Mouse (Mus musculus) limb, embryonic 12.5 days (tissue): ENCODE data around the gene Usp32. TPM values are rescaled to one million over a fixed set of nuclear protein-coding genes. Genes with fewer than 3 reads are reported as not detected.

Experiments
- ATAC-seq: fragments of 200-750 bp; cut with Nextera tagmentation; 2 replicates; pipeline ENCODE4 v1.8.0; 2017; ENCODE audit warnings: low read depth, moderate TSS enrichment; ENCODE audit not compliant: insufficient number of reproducible peaks, insufficient read depth, low FRiP score, low TSS enrichment
- H3K27ac ChIP-seq: fragments of 300-500 bp; sonication (generic); 2 replicates; pipeline ENCODE4 v1.5.1; 2016; ENCODE audit warnings: mild to moderate bottlenecking, moderate library complexity
- H3K27me3 ChIP-seq: fragments of 300-500 bp; sonication (generic); 2 replicates; pipeline ENCODE4 v1.6.1; 2016; ENCODE audit warnings: mild to moderate bottlenecking, moderate library complexity
- H3K36me3 ChIP-seq: fragments of 300-500 bp; sonication (generic); 2 replicates; pipeline ENCODE4 v1.6.1; 2016; ENCODE audit warnings: mild to moderate bottlenecking, moderate library complexity
- H3K4me1 ChIP-seq: fragments of 300-500 bp; sonication (generic); replicated peaks from 2 replicates; pipeline ENCODE4 v1.6.1; 2016
- H3K4me2 ChIP-seq: fragments of 300-500 bp; sonication (generic); 2 replicates; pipeline ENCODE4 v1.6.1; 2016; ENCODE audit warnings: mild to moderate bottlenecking, moderate library complexity
- H3K4me3 ChIP-seq: fragments of 300-500 bp; sonication (generic); replicated peaks from 2 replicates; pipeline ENCODE4 v1.5.1; 2016; ENCODE audit warnings: mild to moderate bottlenecking
- H3K9ac ChIP-seq: fragments of 300-500 bp; sonication (generic); replicated peaks from 2 replicates; pipeline ENCODE4 v1.6.1; 2016; ENCODE audit warnings: mild to moderate bottlenecking, moderate library complexity
- H3K9me3 ChIP-seq: fragments of 300-500 bp; sonication (generic); 2 replicates; pipeline ENCODE4 v1.6.1; 2016; ENCODE audit warnings: mild to moderate bottlenecking, moderate library complexity
- WGBS: fragments of 180-500 bp; shearing (Covaris S2); methylation state at CpG from one replicate; pipeline ENCODE4 v1.1.7; 2016; 5-methylcytosine and 5-hydroxymethylcytosine counted together
- polyA plus RNA-seq: library from polyadenylated mRNA; unstranded; fragments of >200 nt; fragmentation: Nextera tagmentation; extraction: Ambion mirVana; gene quantifications from 2 replicates; pipeline ENCODE4 v1.2.1, GENCODE M21; 2016

Usp32 gene
- polyA plus RNA-seq: 5.0 and 5.2 TPM in 2 replicates

DNA sequence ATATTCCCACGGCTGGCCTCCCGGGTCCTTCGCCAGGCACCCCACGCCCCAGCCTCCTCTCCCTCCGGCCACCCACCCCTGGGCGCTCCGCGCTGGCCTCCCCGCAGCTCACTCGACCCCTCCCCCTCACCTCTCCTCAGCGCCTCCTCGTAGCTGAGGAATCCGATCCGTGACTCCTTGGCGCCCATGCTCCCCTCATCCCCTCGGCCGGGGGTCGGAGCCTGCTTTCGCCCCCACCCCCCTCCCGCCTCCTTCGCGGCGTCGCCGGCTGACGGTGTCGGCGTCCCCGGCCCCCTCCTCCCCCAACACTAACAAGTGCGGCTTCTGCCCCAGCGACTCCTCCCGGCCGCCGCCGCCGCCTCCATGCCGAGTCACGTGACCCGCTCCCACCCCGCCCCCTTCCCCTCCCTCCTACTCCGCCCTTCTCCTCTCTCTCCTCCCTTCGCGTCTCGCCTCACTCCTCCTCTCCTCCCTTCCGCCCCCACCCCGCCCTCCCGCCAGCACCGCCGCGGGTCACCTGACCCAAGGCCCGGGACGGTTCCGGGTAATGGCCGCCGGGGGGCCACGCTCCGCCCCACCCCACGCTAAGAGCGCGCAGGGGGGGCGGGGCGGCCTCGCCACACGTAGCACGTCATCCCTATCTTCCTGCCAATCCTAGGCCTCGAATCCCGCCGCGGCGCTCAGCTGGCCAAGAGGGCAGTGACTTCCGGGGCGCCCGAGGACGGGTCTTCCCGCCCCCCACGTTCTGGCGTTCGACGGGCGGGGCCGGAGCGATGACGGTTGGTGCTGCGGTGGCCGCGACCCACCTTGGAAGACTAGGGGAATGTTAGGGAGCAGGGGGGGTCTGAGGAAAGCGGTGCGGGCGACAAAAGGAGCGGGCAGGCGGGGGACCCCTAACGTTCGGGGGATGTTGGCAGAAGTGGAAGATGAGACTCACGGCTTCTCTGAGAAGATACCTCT, at the start of gene Usp32:
Gene Usp32, minus strand, starts transcription at position 581 of the 960 bp plus-strand sequence.
- Histone ChIP-seq H3K27ac (peak within 1 kb of the TSS; percentile 83), H3K4me1 (peaks cover 6% of the 10 kb centered on the region; the same call in 1 of the 2 replicates), H3K9ac (peak within 1 kb of the TSS; percentile 87), H3K4me3 (peak within 1 kb of the TSS; percentile 81), H3K36me3 (no peaks in the 10 kb centered on the region), H3K4me2 (peak within 1 kb of the TSS; percentile 78), H3K9me3 (no peaks in the 10 kb centered on the region), H3K27me3 (no peaks in the 10 kb centered on the region)
- peak; percentile 95 for ATAC-seq
- 1% methylated on average over 88 of the region's 94 CpGs for WGBS

DNA sequence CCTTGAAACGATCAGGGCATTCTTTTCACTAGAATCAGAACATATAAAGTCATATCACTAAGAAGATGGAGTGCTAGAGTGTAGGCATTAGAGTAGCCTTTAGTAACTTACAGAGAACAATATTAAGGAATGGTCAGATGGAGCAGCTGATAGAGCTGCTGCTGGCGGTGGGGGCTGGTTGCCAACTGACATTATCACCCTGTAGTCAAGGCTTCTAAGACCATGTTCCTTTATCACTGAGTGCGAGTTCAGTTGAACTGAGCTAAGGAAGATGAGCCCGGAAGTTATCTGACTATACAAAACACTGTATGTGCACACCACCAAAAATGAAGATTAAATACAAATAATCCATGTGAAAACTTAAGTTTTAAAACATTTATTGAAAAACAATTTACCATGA, 49.1 kb upstream of the Usp32 start:
- Histone ChIP-seq H3K4me1 (no peaks in the 10 kb centered on the region), H3K9ac (no peak overlapping the region), H3K9me3 (no peaks in the 10 kb centered on the region), H3K36me3 (peaks cover 55% of the 10 kb centered on the region), H3K27ac (no peak overlapping the region), H3K4me3 (no peak overlapping the region), H3K27me3 (no peaks in the 10 kb centered on the region), H3K4me2 (no peak overlapping the region)
- 95% methylated on average over 4 of the region's 4 CpGs for WGBS
- no peak for ATAC-seq

DNA sequence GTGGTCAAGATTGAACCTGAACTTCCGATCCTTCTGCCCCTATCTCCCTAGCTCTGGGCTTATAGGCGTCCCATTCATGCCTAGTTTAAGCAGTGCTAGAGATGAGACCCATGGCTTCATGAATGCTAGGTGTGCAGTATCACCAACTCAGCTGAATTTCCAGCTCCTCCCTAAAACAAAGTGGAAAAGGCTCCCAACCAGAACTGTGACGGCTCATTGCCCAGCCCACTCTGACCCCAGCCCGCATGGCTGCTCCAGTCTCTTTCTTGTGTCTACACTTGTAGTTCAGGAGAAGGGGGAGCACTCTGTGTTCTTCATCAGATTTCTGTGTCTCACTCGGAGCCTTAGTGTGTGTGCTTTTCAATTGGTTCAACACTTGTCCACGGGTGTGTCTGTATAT, 44.9 kb upstream of the Usp32 start:
- no peak overlapping the region for H3K9ac ChIP-seq
- H3K4me3 ChIP-seq: no peak overlapping the region
- no peak overlapping the region for H3K27ac ChIP-seq
- 95% methylated on average over 6 of the region's 6 CpGs for WGBS
- peaks cover 17% of the 10 kb centered on the region for H3K36me3 ChIP-seq
- 0 out of 2 replicates have a peak, but pooled peaks cover 3% of the 10 kb centered on the region for H3K4me1 ChIP-seq
- no peak overlapping the region for H3K4me2 ChIP-seq
- H3K27me3 ChIP-seq: no peaks in the 10 kb centered on the region
- ATAC-seq: no peak
- no peaks in the 10 kb centered on the region for H3K9me3 ChIP-seq

DNA sequence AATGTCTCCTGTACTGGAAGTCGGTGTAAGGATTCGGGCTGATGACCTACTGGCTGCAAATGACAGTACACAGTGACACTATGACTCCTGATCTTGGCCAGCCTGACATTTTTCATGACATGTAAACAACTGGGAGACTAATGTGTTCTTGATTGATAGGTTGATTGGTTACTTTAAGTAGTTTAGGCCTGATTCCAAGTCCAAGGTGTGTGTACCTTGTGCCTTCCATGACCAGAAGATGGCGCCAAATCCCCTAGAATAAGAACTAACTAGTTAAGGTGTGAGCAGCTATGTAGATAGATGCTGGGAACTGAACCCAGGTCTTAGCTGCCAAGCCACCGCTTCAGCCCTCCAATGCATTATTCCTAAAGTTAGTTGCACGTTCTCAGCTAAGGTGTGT, 44.1 kb upstream of the Usp32 start:
- Histone ChIP-seq H3K9ac (no peak overlapping the region), H3K4me1 (0 out of 2 replicates have a peak, but pooled peaks cover 3% of the 10 kb centered on the region), H3K27ac (no peak overlapping the region), H3K9me3 (no peaks in the 10 kb centered on the region), H3K36me3 (peaks cover 10% of the 10 kb centered on the region), H3K4me2 (no peak overlapping the region), H3K4me3 (no peak overlapping the region), H3K27me3 (no peaks in the 10 kb centered on the region)
- ATAC-seq: no peak
- WGBS: 72% methylated on average over 5 of the region's 5 CpGs

DNA sequence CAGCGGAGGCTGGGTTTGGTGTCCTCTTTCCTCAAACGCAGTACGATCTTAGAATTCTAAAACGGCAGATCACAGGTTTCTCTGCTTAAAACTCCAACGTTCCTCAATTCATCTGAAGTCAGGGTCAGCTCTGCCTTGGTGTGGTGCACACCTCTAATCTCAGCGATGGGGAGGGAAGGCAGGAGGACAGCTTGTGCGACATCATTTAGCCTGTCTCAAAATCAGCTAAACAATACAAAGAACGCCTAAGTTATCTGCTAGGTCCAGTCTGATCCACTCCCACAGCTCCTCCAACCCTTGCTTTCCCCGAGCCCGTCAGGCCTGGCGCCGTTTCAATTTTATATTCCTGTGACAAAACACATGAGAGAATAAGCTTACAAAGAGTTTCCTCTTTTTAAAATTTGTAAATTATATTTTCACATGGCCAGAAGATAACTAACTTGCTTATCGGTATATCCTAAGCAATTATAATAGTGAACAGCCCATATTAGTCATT, 43.4 kb upstream of the Usp32 start:
- ATAC-seq: no peak; the same call in 1 of the 2 replicates
- Histone ChIP-seq H3K9me3 (no peaks in the 10 kb centered on the region), H3K4me2 (peak overlapping the region; percentile 62), H3K27ac (peak overlapping the region; percentile 66; the same call in 1 of the 2 replicates), H3K4me3 (peak overlapping the region; percentile 37), H3K4me1 (0 out of 2 replicates have a peak, but pooled peaks cover 3% of the 10 kb centered on the region), H3K27me3 (no peaks in the 10 kb centered on the region), H3K36me3 (peaks cover 2% of the 10 kb centered on the region), H3K9ac (peak overlapping the region; percentile 59)
- WGBS: 30% methylated on average over 13 of the region's 13 CpGs

DNA sequence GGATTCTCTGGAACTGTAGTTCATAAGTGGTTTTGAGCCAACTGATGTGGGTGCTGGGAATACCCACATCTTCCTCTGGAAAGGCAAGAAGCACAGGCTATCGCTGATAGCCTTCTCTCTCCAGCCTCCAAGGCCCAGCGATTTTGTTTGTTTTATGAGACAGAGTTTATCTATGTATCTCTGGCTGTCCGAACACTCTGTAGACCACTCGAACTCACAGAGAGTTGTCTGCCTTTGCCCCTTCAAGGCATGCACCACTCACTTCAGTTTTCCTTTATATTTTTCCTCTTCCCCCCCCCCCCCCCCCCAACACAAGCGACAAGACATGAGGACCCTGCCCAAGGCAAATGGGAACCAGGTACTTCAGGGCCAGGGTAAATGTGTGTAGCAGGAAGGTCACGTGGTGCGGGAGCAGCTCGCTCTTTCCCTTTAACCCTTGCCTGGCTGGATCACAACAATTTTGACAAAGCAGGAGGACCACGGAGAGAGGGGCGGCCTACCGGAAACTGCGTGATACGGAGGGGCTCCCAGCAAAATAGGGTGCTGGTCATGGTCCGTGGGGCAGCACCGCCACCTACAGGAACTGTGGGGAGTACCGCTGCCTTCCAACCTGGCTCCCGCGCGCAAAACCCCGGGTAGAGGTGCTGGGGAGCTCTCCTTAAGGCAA, 42.8 kb upstream of the Usp32 start:
- Histone ChIP-seq H3K4me2 (peak overlapping the region; percentile 62), H3K27ac (peak overlapping the region; percentile 66), H3K9ac (peak overlapping the region; percentile 59), H3K4me3 (peak overlapping the region; percentile 37), H3K4me1 (0 out of 2 replicates have a peak, but pooled peaks cover 3% of the 10 kb centered on the region), H3K36me3 (no peaks in the 10 kb centered on the region), H3K27me3 (no peaks in the 10 kb centered on the region), H3K9me3 (no peaks in the 10 kb centered on the region)
- WGBS: 6% methylated on average over 20 of the region's 20 CpGs
- peak; percentile 86 for ATAC-seq

DNA sequence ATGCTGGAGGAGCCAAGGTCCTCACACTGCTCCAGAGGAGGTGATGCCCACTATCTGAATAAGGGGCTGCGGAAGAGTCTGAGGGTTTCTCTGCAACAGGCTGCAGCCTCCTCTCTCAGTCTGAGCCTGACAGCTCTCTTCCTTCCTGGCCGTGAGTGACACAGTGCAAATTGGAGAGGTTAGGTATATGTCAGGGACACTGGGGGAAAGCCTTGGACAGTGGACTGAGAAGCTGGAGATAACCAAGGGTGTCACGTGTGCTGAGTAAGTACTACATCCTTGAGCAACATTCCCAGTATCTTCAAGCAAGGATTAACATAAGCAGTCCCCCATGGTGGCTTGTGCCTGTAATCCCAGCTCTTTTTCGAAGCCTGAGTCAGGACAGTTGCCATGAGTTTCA, 38.5 kb upstream of the Usp32 start:
- no peak for ATAC-seq
- WGBS: 78% methylated on average over 4 of the region's 4 CpGs
- no peak overlapping the region for H3K9ac ChIP-seq

DNA sequence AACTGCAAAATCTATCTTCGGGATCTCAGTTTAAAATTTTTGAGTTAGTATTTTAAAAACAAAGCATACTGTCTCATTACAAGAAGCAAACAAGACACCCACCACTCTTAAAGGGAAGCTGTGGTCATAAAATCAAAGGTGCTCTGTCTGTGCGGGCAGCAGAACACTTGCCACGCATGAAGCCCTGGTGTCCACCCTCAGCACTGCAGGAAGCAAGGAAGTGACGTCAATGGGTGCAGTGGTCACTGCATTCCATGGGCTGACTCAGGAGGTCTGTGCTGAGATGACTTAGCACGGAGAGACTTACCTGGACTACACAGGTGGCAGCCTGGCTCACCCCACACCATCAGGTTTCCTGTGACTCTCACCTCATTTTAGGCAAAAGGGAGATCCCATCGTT, 37.8 kb upstream of the Usp32 start:
- Histone ChIP-seq H3K9ac (no peak overlapping the region), H3K27me3 (no peaks in the 10 kb centered on the region), H3K9me3 (no peaks in the 10 kb centered on the region), H3K36me3 (no peaks in the 10 kb centered on the region), H3K4me1 (0 out of 2 replicates have a peak, but pooled peaks cover 3% of the 10 kb centered on the region), H3K4me3 (no peak overlapping the region), H3K27ac (no peak overlapping the region), H3K4me2 (no peak overlapping the region)
- no peak for ATAC-seq
- WGBS: 78% methylated on average over 6 of the region's 6 CpGs

More for the DNA sequence above, 38.5 kb upstream of the Usp32 start:
- Histone ChIP-seq H3K27ac (no peak overlapping the region), H3K36me3 (no peaks in the 10 kb centered on the region), H3K4me3 (no peak overlapping the region), H3K4me2 (no peak overlapping the region), H3K4me1 (0 out of 2 replicates have a peak, but pooled peaks cover 3% of the 10 kb centered on the region), H3K9me3 (no peaks in the 10 kb centered on the region), H3K27me3 (no peaks in the 10 kb centered on the region)

DNA sequence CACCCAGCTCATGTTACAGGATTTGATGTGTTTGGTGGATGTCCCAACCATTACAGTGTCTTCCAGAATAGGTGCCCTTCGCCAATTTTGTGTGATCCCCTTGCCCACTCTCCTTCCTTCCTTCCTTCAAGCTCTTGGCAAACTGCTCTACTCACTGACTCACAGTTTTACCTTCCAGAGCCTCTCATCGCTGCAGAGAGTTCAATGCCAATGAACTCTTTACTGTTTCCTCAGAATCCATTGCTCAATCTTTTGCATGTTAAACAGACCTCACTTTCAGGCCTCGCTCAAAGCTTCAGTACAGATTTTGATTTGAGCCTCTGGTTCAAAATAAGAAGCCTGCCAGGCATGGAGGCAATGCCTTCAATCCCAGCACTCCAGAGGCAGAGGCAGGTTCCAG, 36.0 kb upstream of the Usp32 start:
- no peak for ATAC-seq
- Histone ChIP-seq H3K27me3 (no peaks in the 10 kb centered on the region), H3K4me1 (no peaks in the 10 kb centered on the region), H3K9ac (no peak overlapping the region), H3K4me2 (no peak overlapping the region), H3K4me3 (no peak overlapping the region), H3K9me3 (no peaks in the 10 kb centered on the region), H3K27ac (no peak overlapping the region), H3K36me3 (no peaks in the 10 kb centered on the region)
- WGBS: 86% methylated on average over 3 of the region's 3 CpGs

DNA sequence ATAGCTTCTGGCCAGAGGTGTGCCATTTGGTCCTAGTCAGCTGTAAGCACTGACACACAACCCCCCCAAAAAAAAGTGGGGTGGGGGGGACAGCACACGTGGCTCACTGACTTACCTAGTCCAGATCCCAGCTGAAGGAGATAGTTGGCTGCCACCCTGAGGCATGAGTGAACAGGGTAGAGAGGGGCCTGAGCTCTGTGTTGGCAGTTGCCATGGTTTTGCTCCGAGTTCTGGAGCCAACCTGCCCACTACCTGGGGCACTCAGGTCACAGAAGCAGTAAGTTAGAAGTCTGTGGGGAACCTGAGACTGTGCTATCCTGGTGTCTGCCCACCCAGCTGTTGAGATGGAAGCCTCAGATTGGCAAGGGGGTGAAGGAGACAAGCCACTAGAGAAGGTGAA, 30.9 kb upstream of the Usp32 start:
- no peak overlapping the region for H3K4me3 ChIP-seq
- H3K36me3 ChIP-seq: no peaks in the 10 kb centered on the region
- H3K4me1 ChIP-seq: 0 out of 2 replicates have a peak, but pooled peaks cover 9% of the 10 kb centered on the region
- ATAC-seq: no peak
- H3K4me2 ChIP-seq: peak overlapping the region; percentile 62; the same call in 1 of the 2 replicates
- WGBS: 30% methylated on average over 2 of the region's 2 CpGs
- H3K9ac ChIP-seq: peak overlapping the region; percentile 50; the same call in 1 of the 2 replicates
- no peaks in the 10 kb centered on the region for H3K27me3 ChIP-seq
- H3K9me3 ChIP-seq: no peaks in the 10 kb centered on the region
- H3K27ac ChIP-seq: no peak overlapping the region
